Mouse (Mus musculus) intestine, embryonic 16.5 days (tissue): ENCODE measurements around the gene Foxg1. TPM values are rescaled to one million over a fixed set of nuclear protein-coding genes. Genes with fewer than 3 reads are reported as not detected.

Source experiments
- ATAC-seq: fragments of 200-750 bp; cut with Nextera tagmentation; 2 replicates; pipeline ENCODE4 v1.8.0; 2017; ENCODE audit warnings: moderate TSS enrichment, moderate library complexity
- H3K27ac ChIP-seq: fragments of 300-500 bp; sonication (generic); 2 replicates; pipeline ENCODE4 v1.5.1; 2014; ENCODE audit warnings: mild to moderate bottlenecking, low read length
- H3K27me3 ChIP-seq: fragments of 300-500 bp; sonication (generic); replicated peaks from 2 replicates; pipeline ENCODE4 v1.6.1; 2014; ENCODE audit warnings: low read length, control low read depth, mixed read lengths; ENCODE audit not compliant: control insufficient read depth, insufficient read depth
- H3K36me3 ChIP-seq: fragments of 300-500 bp; sonication (generic); 2 replicates; pipeline ENCODE4 v1.6.1; 2014; ENCODE audit warnings: low read length, control low read depth; ENCODE audit not compliant: control insufficient read depth, insufficient read depth
- H3K4me1 ChIP-seq: fragments of 300-500 bp; sonication (generic); 2 replicates; pipeline ENCODE4 v1.6.1; 2014; ENCODE audit warnings: low read length, control low read depth, mixed read lengths; ENCODE audit not compliant: control insufficient read depth, insufficient read depth
- H3K4me2 ChIP-seq: fragments of 300-500 bp; sonication (generic); 2 replicates; pipeline ENCODE4 v1.6.1; 2014; ENCODE audit warnings: low read depth, low read length, control low read depth
- H3K4me3 ChIP-seq: fragments of 300-500 bp; sonication (generic); 2 replicates; pipeline ENCODE4 v1.5.1; 2014; ENCODE audit warnings: mild to moderate bottlenecking, low read length
- H3K9ac ChIP-seq: fragments of 300-500 bp; sonication (generic); 2 replicates; pipeline ENCODE4 v1.6.1; 2014; ENCODE audit warnings: low read depth, low read length
- H3K9me3 ChIP-seq: fragments of 300-500 bp; sonication (generic); 2 replicates; pipeline ENCODE4 v1.6.1; 2016; ENCODE audit warnings: low read length, control low read depth; ENCODE audit not compliant: control insufficient read depth
- WGBS: fragments of 180-500 bp; shearing (Covaris S2); extraction: QIAGEN DNeasy Blood & Tissue Kit; methylation state at CpG from one replicate; pipeline ENCODE4 v1.1.7; 2014; 5-methylcytosine and 5-hydroxymethylcytosine counted together
- polyA plus RNA-seq: library from polyadenylated mRNA; unstranded; fragments of >200 nt; fragmentation: Nextera tagmentation; extraction: Ambion mirVana; gene quantifications from 2 replicates; pipeline ENCODE4 v1.2.1, GENCODE M21; 2015

Foxg1 gene
- polyA plus RNA-seq, 1 experiment from 2014 or later: not detected

GRCm38 (mm10) chr12:49391305-49392040 lies 9.0 kb downstream of the Foxg1 start:
- ATAC-seq: peak; percentile 92
- Histone ChIP-seq H3K4me2 (peak overlapping the region; percentile 31; the same call in 1 of the 2 replicates), H3K4me3 (no peak overlapping the region; the same call in 1 of the 2 replicates), H3K27ac (no peak overlapping the region), H3K27me3 (peaks cover 46% of the 10 kb centered on the region), H3K9ac (no peak overlapping the region), H3K9me3 (no peaks in the 10 kb centered on the region), H3K4me1 (0 out of 2 replicates have a peak, but pooled peaks cover 5% of the 10 kb centered on the region), H3K36me3 (no peaks in the 10 kb centered on the region)
- 1% methylated on average over 42 of the region's 42 CpGs for WGBS

GRCm38 (mm10) chr12:49392041-49392390 lies 9.6 kb downstream of the Foxg1 start:
- no peak overlapping the region for H3K27ac ChIP-seq
- H3K4me1 ChIP-seq: 0 out of 2 replicates have a peak, but pooled peaks cover 5% of the 10 kb centered on the region
- no peak overlapping the region for H3K4me2 ChIP-seq
- H3K27me3 ChIP-seq: peaks cover 50% of the 10 kb centered on the region
- H3K4me3 ChIP-seq: no peak overlapping the region
- H3K9me3 ChIP-seq: no peaks in the 10 kb centered on the region
- no peak overlapping the region for H3K9ac ChIP-seq
- 4% methylated on average over 10 of the region's 10 CpGs for WGBS
- ATAC-seq: no peak
- no peaks in the 10 kb centered on the region for H3K36me3 ChIP-seq

DNA sequence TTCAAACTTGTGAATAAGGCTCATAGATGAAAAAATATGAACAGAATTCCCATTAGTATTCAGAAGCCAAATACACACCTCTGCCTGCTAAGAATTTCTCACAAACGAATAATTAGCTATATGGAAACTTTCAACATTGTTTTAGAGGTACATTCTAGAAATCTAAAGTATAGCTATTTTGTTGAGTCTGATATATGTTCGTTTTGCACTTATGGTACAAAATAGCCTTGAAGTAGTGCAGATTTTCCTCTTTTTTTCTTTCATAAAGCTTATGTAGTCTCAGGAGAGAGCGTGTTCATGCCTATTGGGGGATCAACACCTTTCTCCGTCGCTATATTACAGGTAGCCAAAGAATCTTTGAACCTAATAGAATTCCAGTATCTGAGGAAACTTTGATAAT lies 10.4 kb downstream of the Foxg1 start:
- Histone ChIP-seq H3K4me1 (0 out of 2 replicates have a peak, but pooled peaks cover 5% of the 10 kb centered on the region), H3K4me2 (no peak overlapping the region), H3K9ac (no peak overlapping the region), H3K4me3 (no peak overlapping the region), H3K27ac (no peak overlapping the region), H3K36me3 (no peaks in the 10 kb centered on the region), H3K9me3 (no peaks in the 10 kb centered on the region), H3K27me3 (peaks cover 54% of the 10 kb centered on the region)
- 8% methylated on average over 5 of the region's 5 CpGs for WGBS
- no peak for ATAC-seq

DNA sequence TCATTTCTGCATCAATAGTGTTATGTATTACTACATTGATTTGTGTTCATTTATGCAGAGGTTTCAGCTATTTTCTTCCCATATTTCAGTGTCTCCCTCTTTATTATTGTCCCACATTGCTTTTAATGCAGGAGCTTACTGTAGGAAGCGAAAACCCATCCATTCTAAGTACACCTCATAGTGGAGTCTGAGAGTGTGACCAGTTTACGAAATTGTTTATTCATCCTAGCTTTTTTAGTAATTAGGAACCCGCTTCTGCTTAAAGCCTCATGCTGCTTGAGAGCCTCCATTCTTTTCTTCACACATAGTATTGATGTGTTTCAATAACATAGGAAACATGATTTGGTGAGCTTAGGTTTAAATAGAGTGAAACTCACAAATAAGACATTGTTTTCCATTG lies 11.2 kb downstream of the Foxg1 start:
- Histone ChIP-seq H3K36me3 (no peaks in the 10 kb centered on the region), H3K27me3 (peaks cover 55% of the 10 kb centered on the region), H3K4me2 (no peak overlapping the region), H3K9ac (no peak overlapping the region), H3K27ac (no peak overlapping the region), H3K4me1 (0 out of 2 replicates have a peak, but pooled peaks cover 5% of the 10 kb centered on the region), H3K4me3 (no peak overlapping the region), H3K9me3 (no peaks in the 10 kb centered on the region)
- 16% methylated on average over 3 of the region's 3 CpGs for WGBS
- no peak for ATAC-seq

GRCm38 (mm10) chr12:49394181-49394580 lies 11.7 kb downstream of the Foxg1 start:
- no peak overlapping the region for H3K9ac ChIP-seq
- 5% methylated on average over 1 of the region's 1 CpGs for WGBS

DNA sequence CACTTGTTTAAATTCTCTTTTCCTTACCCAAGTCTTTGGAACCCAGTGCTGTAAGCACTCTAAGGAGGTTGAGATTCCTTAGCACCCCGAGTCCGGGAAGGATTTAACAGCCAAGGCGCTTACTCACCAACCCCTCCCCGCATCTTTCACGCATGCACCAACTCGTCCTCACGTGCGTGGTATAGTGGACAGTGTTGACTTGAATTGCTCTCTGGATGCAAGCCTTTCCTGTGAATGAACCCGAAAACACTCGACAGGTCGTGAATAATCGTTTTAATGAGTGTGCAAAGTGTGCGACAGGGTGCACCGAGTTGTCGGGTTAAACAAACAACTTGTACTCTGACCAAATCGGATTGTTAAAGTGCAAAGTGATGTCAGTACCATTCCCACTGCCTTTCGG lies 12.4 kb downstream of the Foxg1 start:
- no peak for ATAC-seq

More at GRCm38 (mm10) chr12:49394181-49394580, 11.7 kb downstream of the Foxg1 start:
- Histone ChIP-seq H3K36me3 (no peaks in the 10 kb centered on the region), H3K4me2 (no peak overlapping the region), H3K27me3 (peaks cover 57% of the 10 kb centered on the region), H3K27ac (no peak overlapping the region), H3K9me3 (no peaks in the 10 kb centered on the region), H3K4me1 (0 out of 2 replicates have a peak, but pooled peaks cover 5% of the 10 kb centered on the region), H3K4me3 (no peak overlapping the region)
- ATAC-seq: no peak

GRCm38 (mm10) chr12:49395969-49396368 lies 13.5 kb downstream of the Foxg1 start:
- 15% methylated on average over 2 of the region's 2 CpGs for WGBS
- H3K9ac ChIP-seq: no peak overlapping the region
- no peak overlapping the region for H3K4me3 ChIP-seq
- H3K4me2 ChIP-seq: no peak overlapping the region
- H3K9me3 ChIP-seq: no peaks in the 10 kb centered on the region
- no peak overlapping the region for H3K27ac ChIP-seq
- 0 out of 2 replicates have a peak, but pooled peaks cover 5% of the 10 kb centered on the region for H3K4me1 ChIP-seq
- no peak for ATAC-seq
- peaks cover 58% of the 10 kb centered on the region for H3K27me3 ChIP-seq
- no peaks in the 10 kb centered on the region for H3K36me3 ChIP-seq

More for the DNA sequence above, 12.4 kb downstream of the Foxg1 start:
- 1% methylated on average over 17 of the region's 17 CpGs for WGBS
- H3K9me3 ChIP-seq: no peaks in the 10 kb centered on the region
- no peak overlapping the region for H3K4me2 ChIP-seq
- 0 out of 2 replicates have a peak, but pooled peaks cover 5% of the 10 kb centered on the region for H3K4me1 ChIP-seq
- no peak overlapping the region for H3K9ac ChIP-seq
- H3K36me3 ChIP-seq: no peaks in the 10 kb centered on the region
- no peak overlapping the region for H3K4me3 ChIP-seq
- H3K27ac ChIP-seq: no peak overlapping the region
- peaks cover 56% of the 10 kb centered on the region for H3K27me3 ChIP-seq

- WGBS: 30% methylated on average over 1 of the region's 1 CpGs
- no peaks in the 10 kb centered on the region for H3K9me3 ChIP-seq
- no peak overlapping the region for H3K27ac ChIP-seq
- no peak for ATAC-seq
- H3K4me2 ChIP-seq: no peak overlapping the region
- no peak overlapping the region for H3K9ac ChIP-seq
- peaks cover 6% of the 10 kb centered on the region for H3K4me1 ChIP-seq
- peaks cover 58% of the 10 kb centered on the region for H3K27me3 ChIP-seq
- no peaks in the 10 kb centered on the region for H3K36me3 ChIP-seq
- H3K4me3 ChIP-seq: no peak overlapping the region
Observed at GRCm38 (mm10) chr12:49396776-49397175, 14.3 kb downstream of the Foxg1 start.

- peaks cover 54% of the 10 kb centered on the region for H3K27me3 ChIP-seq
- peaks cover 6% of the 10 kb centered on the region for H3K4me1 ChIP-seq
- ATAC-seq: no peak
- no peak overlapping the region for H3K4me3 ChIP-seq
- no peak overlapping the region for H3K27ac ChIP-seq
- H3K9ac ChIP-seq: no peak overlapping the region
- WGBS: 23% methylated on average over 4 of the region's 4 CpGs
- H3K4me2 ChIP-seq: no peak overlapping the region
- no peaks in the 10 kb centered on the region for H3K9me3 ChIP-seq
- no peaks in the 10 kb centered on the region for H3K36me3 ChIP-seq
Observed at GRCm38 (mm10) chr12:49397443-49398162, 15.1 kb downstream of the Foxg1 start.
